Mouse (Mus musculus) adrenal gland, postnatal 10 days (tissue): Measurements from ENCODE around the gene Adora2b. TPM values are rescaled to one million over a fixed set of nuclear protein-coding genes. Genes with fewer than 3 reads are reported as not detected.
A peak's percentile ranks its signal among the peaks of the same experiment; 100 is the strongest.
"Not testable (repeated sequence)": the region's sequence is repeated elsewhere in the genome, so short reads cannot be mapped to it uniquely, and the experiment has no call there.

Experiments used
- DNase-seq: peaks from one replicate; pipeline ENCODE4 v3.0.0; 2021; ENCODE audit warnings: mixed read lengths
- total RNA-seq, 2 experiments: library from RNA; stranded (reverse); gene quantifications; 2 replicates each; pipeline ENCODE4 v1.2.3; 2021

Adora2b gene
- total RNA-seq, 2 experiments from 2014 or later = 0.57 to 1.1 TPM

DNA sequence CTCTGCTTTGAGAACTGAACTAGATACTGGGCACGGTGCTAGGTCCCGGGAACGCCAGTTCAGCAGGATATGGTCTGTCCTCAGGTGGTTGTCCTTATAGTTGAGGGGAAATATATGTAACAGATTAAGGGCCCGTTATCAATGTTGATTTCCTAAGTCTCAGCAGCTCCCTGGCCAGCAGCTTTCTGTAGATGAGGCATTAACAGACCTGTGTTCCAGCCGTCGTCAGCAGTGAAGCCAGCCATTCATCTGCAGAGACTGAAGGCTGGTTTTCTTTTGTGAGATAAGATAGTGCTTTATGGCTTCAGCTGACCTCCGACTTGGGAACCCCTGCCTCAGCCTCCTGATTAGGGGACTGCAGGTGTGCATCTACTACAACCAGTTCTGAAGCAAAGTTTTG lies 15.2 kb downstream of the Adora2b start:
- no peak for DNase-seq

DNA sequence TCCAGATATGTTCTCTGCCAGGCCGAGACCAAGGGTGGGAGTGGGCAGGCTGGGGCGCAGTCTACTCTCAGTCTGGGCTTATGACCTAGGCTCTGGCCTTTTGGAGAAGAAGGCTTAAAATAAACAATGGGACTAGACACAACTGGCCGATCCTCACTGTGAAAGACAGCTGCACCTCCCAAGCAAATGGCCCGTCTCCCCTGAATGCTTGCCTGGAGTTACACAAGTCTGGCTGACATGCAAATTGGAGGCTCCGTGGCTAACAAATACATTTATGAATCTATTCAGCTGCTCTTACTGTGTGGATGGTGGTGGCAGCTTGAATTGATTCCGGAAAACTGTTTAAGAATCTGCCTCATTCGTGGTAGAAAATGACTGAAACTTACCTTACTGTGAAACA lies 16.9 kb downstream of the Adora2b start:
- DNase-seq = no peak

DNA sequence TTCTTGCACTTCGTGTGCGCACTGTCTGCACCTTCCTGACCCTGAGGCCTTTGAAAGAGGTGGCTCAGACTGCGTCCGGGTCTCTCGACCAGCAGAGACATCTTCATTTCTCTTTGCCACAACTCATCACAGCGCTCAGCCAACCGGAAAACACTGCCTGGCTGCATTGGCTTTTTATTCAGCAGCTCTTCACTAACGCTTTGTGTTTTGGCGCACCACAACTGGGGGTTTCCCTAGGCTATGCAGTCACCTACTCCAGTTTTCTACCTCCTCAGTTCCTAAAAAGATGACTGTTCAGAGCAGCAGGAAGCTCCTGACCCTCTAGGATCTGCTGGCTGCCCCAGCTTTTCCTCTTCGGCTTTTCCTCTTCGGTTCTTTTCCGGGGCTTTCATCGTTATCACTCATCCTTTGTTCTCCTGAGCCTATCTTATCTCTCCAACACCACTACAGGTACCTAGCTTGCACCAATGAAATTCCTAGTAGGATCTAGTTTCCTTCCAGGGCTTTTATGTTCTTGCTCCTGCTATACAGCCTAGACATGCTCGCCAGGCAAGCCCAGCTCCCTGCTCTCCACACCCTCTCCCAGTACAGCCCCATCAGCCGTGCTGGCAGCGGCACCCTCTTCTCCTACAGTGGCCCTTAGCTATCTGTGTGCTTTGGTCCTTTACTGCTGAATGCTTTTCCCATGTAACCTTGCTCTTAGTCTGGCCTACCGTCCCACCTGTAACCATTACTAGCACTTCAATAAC lies 17.9 kb downstream of the Adora2b start:
- no peak for DNase-seq

DNA sequence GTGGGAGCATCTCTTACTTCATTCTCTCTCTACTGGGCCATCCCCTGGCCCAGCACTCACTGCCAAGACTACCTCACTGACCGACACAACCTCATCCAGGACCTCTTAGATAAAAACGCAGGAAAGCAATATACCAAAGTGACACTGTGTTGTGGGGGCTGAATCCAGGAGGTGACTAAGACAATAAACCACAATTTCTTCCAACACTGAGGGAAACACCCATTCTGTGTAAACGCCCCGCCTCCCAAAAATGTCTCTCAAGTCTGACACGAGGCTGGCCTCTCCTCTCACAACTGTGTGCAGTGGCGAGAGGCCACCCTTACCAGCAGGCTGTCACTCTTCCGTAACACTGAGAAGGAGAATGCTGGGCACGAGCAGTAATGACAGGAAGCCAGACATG lies 19.6 kb downstream of the Adora2b start:
- DNase-seq = no peak

DNA sequence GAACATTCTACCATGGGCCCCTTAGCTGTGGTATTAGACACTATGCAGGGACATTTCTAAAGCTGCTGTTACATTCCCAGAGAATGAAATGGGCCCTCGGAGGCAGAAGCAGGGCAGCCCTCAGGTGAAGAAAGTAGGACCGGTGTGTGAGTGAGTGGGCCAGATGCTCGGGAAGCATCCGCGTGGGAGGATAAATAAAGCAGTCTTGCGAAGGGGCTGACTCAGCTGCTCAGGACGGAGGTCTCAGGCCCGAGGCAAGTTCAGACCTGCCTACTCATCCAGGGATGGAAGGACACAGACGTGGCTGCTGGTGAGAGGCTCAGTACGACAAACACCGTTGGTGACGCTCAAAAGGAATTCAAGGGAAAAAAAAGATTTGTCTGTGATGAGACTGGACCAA lies 20.3 kb downstream of the Adora2b start:
- DNase-seq = no peak

DNA sequence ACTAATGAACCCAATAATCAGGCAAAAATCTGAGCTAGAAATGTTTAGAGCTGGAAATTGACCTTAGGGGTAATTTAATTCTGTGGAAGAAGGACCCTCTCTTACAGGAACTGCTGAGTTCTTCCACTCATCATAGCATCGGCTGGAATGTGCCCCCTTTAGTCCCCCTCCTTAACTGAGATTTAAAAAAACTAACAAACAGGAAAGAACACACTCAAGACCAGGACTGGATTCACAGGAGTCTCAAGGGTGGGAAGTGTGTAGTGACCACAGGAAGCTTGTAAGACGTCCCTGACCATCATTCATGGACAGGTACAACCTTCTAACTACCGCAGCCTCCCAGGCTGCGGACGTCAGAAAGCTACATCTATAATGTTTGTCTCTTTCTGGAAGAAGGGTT lies 22.1 kb downstream of the Adora2b start:
- DNase-seq = no peak

DNA sequence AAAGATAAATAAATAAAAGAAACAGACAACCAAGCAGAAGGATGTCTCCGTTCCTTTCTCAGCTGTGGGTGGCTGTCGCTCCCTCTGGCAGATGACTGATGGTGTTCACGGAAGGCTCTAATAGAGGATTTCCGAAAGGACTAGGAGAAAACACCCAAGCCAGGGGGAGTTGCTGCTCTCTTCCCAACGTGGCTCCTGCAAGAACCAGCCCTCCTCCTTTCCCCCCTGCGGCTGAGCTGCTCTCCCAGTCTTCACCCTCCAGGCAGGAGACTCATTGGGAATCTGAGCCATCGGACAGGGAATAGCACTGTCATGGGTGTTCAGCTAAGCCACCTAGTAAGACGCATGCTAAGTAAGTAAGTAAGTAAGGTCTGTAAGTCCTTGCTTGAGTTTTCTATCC lies 28.3 kb downstream of the Adora2b start:
- DNase-seq = no peak

DNA sequence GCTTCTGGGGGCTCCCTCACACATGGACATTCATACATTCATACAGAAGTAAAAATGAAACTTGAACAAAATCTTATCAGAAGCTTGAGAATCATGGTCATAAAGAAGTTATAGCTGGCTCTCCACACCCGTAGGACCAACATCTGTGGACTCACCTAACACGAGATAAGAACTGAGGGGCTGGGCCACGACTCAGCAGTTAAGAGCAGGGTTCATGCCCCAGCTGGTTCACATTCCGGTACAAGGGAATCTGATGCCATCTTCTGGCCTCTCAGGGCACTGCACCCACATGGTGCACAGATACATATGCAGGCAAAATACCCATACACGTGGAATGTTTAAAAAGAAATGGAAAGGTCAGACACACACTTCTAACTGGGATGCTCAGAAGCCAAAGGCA lies 29.2 kb downstream of the Adora2b start:
- peak; percentile 82 for DNase-seq

DNA sequence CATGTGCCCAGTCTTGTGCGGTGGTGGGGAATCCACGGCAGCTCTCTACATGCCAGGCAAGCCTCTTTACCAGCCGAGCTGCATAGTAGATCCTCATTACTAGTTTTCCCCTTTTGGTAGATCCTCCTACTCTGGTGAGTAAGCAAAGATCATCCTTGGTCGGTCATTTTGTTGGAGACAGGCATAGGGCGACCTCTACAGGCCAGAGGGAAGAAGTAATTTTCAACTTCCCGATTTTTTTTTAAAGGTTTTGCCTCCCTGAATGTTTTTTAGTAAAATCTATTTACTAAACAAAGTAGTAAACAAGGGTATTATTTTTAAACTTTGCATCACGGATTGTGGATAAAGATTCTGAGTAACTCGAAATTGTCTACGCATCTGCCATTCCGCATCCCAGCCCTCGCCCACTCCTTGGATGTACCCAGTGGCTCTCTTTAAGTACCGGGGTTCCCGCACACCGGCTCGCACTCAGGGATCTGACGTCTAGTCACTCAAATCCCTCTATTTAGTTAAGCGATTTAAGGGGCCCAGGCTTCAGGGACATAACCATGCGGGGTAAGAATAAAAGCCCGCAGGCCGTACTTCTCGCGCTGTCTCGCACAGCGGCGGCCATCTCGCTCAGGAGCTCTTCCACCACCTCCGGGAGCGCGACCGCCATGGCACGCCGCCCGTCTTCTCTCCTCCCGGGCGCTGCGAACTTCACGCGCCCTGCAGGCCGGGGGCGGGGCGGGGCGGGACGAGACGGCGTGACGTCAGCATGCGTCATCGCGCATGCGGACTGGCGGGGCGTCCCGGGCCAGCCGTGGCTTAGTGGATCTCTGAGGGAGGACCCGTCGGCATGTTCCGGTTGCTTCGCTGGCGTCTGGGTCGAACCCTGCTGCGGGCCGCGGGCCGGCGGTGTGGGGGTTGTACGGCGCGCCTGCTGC lies 32.2 kb downstream of the Adora2b start, which contains the start of the genes Zswim7 and Ttc19:
TSS of gene Zswim7 (minus strand) at position 701 of the 926 bp plus-strand sequence.
TSS of gene Ttc19 (plus strand) at position 799 of the 926 bp plus-strand sequence.
- DNase-seq = peak; percentile 97

DNA sequence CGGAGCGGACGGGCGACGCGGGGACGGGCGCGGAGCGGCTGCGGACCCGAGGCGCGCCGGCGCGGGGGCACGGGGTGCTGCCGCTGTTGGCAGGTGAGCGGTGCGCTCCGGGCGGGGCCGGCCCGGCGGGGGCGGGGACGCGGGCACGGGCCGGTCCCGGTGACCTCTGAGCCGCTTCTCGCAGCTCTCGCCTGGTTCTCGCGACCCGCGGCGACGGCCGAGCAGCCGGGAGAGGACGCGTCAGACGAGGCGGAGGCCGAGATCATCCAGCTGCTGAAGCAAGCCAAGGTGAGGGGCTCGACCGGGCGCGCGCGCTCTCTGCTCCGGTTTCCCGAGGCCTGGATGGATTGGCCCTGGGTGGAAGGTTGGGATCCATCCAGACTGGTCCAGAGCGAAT lies 32.8 kb downstream of the Adora2b start:
- DNase-seq = no peak

DNA sequence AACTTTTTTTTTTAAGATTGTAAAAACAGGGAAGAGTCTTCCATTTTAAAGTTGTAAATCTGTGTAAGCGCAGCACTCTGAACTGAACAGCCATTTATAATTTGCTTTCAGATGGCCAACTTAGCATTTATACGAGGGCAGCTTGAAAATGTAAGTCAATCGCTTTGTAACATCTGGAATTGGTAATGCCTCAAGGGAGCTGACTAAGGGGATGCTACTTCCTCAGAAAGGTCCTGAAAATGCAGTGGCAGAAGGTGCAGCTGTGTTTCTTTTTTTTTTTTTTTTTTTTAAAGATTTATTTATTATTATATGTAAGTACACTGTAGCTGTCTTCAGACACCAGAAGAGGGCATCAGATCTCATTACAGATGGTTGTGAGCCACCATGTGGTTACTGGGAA lies 35.2 kb downstream of the Adora2b start:
- not testable (repeated sequence) for DNase-seq

DNA sequence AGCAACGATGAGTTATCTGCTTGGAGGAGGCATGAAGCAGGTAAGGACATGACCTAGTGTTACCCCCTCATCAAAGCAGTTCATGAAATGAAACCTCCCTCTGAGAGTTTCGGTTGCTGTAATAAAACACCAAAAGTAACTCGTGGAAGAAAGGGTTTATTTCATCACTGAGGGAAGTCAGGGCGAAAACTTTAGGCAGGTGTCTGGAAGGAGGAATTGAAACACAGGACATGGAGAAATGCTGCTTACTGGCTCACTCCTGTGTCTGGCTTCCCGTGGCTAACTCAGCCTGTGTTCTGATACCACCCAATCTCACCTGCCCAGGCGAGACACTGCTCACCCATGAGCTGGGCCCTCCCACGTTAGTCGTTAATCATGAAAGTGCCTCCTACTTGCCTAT lies 36.2 kb downstream of the Adora2b start:
- no peak for DNase-seq

DNA sequence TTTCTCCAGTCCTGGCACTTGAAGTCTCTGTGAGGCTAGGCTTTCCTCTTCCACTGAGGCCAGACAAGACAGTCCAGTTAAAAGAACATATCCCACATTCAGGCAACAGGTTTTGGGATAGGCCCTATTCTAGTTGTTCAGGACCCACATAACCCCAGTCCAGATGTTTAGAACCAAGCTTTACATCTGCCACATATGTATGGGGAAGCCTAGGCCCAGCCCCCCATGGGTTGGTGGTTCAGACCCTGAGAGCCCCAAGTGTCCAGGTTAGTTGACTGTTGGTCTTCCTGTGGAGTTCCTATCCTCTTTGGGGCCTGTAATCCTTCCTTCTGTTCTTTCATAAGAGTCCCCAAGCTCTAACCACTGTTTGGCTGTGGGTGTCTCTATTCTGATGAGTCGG lies 38.9 kb downstream of the Adora2b start:
- no peak for DNase-seq

DNA sequence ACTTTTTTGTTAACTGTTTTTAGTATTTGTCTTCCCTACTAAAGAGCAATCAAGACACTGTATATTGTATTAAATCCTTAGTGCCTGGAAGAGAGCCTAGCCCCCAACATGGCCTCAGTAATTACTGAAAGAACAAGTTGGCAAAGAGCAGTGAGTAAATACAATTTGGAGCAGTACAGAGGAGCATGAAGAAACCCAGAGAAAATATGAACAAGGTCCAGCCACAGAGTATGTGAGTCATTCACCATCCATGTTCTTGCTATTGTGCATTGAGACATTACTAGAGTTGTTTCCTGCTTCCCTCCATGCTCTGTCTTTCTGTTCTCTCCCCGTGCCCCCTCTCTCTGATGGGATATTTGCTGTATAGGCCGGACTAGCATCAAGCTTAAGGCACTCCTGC lies 45.3 kb downstream of the Adora2b start:
- no peak for DNase-seq

DNA sequence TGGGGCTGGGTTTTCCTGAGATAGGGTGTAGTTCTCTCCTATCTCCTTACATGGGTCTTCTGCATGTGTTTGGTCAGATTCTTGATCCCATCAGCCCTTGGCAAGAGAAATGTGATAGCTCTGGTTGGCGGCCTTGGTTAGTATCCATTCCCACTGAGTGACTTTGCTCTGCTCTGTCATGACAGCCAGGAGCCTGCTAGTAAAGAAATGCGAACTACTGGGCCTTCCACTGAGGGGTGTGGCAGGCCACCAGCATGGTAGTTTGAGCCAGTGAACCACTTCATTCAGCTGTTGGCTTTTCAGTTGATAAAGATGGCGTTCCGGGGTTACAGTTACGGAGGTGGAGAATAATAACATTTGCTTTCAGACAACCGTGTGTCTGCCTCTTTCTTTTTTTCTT lies 50.1 kb downstream of the Adora2b start:
- DNase-seq = no peak

DNA sequence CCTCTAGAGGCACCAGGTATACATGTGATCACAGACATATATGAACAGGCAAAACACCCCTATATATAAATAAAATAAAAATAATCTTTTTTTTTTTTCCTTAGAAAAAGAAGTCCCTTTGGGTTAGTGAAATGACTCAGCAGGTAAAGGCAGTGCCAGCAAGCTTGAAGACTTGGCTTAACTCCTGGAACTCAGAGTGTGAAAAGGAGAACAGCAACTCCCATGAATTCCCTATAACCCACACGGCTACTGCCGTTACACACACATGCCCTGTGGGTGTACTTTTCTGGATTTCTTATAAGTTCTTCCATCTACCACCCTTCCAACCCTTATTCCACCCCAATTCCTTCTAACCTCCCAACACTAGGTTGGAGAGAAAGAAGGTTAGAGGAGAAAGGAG lies 57.1 kb downstream of the Adora2b start:
- no peak for DNase-seq

DNA sequence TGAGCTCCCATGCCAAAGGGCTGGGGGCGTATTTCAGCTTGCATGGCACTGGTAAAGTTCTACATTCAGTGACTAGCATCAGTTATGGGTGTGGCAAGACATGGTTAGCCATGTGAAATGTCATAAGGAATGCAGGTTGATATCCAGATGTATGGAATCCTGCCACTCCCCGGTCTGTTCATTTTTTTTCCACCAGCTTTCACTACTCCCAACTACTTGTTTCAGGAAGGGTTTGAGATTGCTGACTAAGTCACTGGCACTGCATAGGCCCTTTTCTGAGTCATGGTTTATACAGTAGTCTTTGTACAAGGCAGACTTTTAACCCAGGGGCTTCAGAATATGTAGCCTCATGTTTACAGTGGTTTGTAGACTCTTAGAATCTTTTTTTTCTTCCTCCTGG lies 60.5 kb downstream of the Adora2b start:
- DNase-seq = no peak

DNA sequence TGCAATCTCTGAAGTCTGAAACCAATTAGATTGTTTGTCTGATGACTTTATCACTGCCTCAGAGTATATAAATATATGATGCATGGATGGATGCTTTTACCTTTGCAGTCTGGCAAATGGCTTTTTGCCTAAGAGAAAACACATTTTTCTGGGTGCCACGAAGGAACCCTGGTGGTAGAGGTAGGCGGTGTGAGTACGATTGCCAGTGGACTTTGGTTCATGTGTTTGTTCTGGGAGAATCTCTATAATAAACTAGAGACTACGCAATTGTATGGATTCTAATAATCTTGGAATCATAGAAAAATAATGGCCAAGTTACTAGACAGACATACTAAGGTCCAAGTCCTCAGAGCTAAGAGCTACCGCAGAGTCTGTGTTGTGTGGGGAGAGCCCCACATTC lies 66.2 kb downstream of the Adora2b start:
- no peak for DNase-seq

Other genes with a start within 250 kb of the Adora2b start
- gene Zswim7, start 32.4 kb downstream of the Adora2b start, total RNA-seq = 10 to 100 TPM; 18.7 to 24.2 TPM
- 10 to 100 TPM; 25.5 to 27.2 TPM for gene Ttc19, start 32.5 kb downstream of the Adora2b start, total RNA-seq
- 1 to 10 TPM; 7.2 to 8.1 TPM for gene Pigl, start 209.5 kb downstream of the Adora2b start, total RNA-seq
- gene Ncor1, start 209.6 kb downstream of the Adora2b start, total RNA-seq = 100 to 1,000 TPM; 157 to 180 TPM